Mouse (Mus musculus) liver, embryonic 11.5 days (tissue): Measurements from ENCODE around the gene Syap1. TPM values are rescaled to one million over a fixed set of nuclear protein-coding genes. Genes with fewer than 3 reads are reported as not detected.

ENCODE experiments used
- ATAC-seq: fragments of 200-750 bp; cut with Nextera tagmentation; replicated peaks from 2 replicates; pipeline ENCODE4 v1.8.0; 2017; ENCODE audit warnings: moderate number of reproducible peaks, mild to moderate bottlenecking, moderate TSS enrichment, moderate library complexity; ENCODE audit not compliant: low FRiP score
- DNase-seq: peaks from one replicate; pipeline ENCODE4 v3.0.0-alpha.2; 2017; ENCODE audit warnings: low spot score
- H3K27ac ChIP-seq: fragments of 300-500 bp; sonication (generic); 2 replicates; pipeline ENCODE4 v1.5.1; 2014; ENCODE audit warnings: mild to moderate bottlenecking, low read depth, low read length, control low read depth
- H3K27me3 ChIP-seq: fragments of 300-500 bp; sonication (generic); replicated peaks from 2 replicates; pipeline ENCODE4 v1.6.1; 2014; ENCODE audit warnings: low read length, mixed read lengths; ENCODE audit not compliant: control insufficient read depth, insufficient read depth
- H3K36me3 ChIP-seq: fragments of 300-500 bp; sonication (generic); 2 replicates; pipeline ENCODE4 v1.6.1; 2014; ENCODE audit warnings: mild to moderate bottlenecking, low read length, moderate library complexity, mixed read lengths; ENCODE audit not compliant: control insufficient read depth, insufficient read depth
- H3K4me1 ChIP-seq: fragments of 300-500 bp; sonication (generic); replicated peaks from 2 replicates; pipeline ENCODE4 v1.6.1; 2014; ENCODE audit warnings: low read length, mixed read lengths; ENCODE audit not compliant: control insufficient read depth, insufficient read depth
- H3K4me2 ChIP-seq: fragments of 300-500 bp; sonication (generic); 2 replicates; pipeline ENCODE4 v1.6.1; 2014; ENCODE audit warnings: mild to moderate bottlenecking, control low read depth, moderate library complexity
- H3K4me3 ChIP-seq: fragments of 300-500 bp; sonication (generic); 2 replicates; pipeline ENCODE4 v1.5.1; 2014; ENCODE audit warnings: low read depth, low read length, control low read depth
- H3K9ac ChIP-seq: fragments of 300-500 bp; sonication (generic); 2 replicates; pipeline ENCODE4 v1.6.1; 2014; ENCODE audit warnings: low read depth, low read length, control low read depth
- H3K9me3 ChIP-seq: fragments of 300-500 bp; sonication (generic); 2 replicates; pipeline ENCODE4 v1.6.1; 2016; ENCODE audit warnings: low read length, inconsistent platforms, mixed read lengths; ENCODE audit not compliant: control insufficient read depth
- WGBS: fragments of 180-500 bp; shearing (Covaris S2); extraction: QIAGEN DNeasy Blood & Tissue Kit; methylation state at CpG from one replicate; pipeline ENCODE4 v1.1.7; 2014; 5-methylcytosine and 5-hydroxymethylcytosine counted together
- microRNA counts: library from miRNA; unstranded; fragments of <30 nt; microRNA quantifications from one replicate; lab custom pipeline; 2015
- microRNA-seq: library from miRNA; unstranded; fragments of <30 nt; microRNA quantifications from one replicate; pipeline ENCODE4, GENCODE M21; 2017; ENCODE audit warnings: borderline number of aligned reads
- polyA plus RNA-seq: library from polyadenylated mRNA; unstranded; fragments of >200 nt; fragmentation: Nextera tagmentation; extraction: Ambion mirVana; gene quantifications from 2 replicates; pipeline ENCODE4 v1.2.1, GENCODE M21; 2014

The Syap1 gene
- polyA plus RNA-seq, 1 experiment from 2014 or later, result 27.0 TPM

DNA sequence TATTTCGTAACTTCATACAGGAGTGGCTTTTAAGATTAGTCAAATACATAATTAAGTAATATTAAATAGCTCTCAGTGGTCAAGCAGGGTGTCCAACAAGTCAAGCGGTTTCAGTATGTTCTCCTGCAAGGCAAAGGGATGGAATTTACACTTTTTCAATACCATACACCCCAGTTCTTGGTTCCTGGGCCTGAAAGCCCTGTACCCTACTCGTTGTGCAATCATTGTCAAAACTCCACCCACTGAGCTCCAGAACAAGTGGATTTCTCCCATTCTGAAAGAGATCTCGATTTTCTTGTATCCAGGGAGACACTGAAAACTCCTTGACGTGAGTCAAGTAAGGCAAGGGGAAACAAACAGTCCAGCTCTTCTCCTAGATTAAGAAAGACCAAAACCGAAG lies 60.2 kb downstream of the Syap1 start:
- no peak for ATAC-seq
- peak overlapping the region; percentile 79 for H3K4me2 ChIP-seq
- DNase-seq, result no peak
- peak overlapping the region; percentile 48; the same call in 1 of the 2 replicates for H3K27ac ChIP-seq
- no peaks in the 10 kb centered on the region for H3K4me1 ChIP-seq
- H3K36me3 ChIP-seq, result no peaks in the 10 kb centered on the region
- WGBS, result 43% methylated on average over 6 of the region's 6 CpGs
- peak overlapping the region; percentile 67 for H3K4me3 ChIP-seq
- H3K27me3 ChIP-seq, result peaks cover 4% of the 10 kb centered on the region; the same call in 1 of the 2 replicates
- H3K9me3 ChIP-seq, result no peaks in the 10 kb centered on the region
- peak overlapping the region; percentile 67; the same call in 1 of the 2 replicates for H3K9ac ChIP-seq

MicroRNAs within 50 kb of the gene (microRNA counts, 519-probe panel; counts per million panel counts)
- not detected for microRNA mmu-miR-3473 (lab: Ali Mortazavi, UCI)

Small RNA genes within 50 kb of the gene (microRNA-seq; reads per million reads assigned to microRNA genes)
- not detected for gene Mir3473a

Other genes starting within 250 kb of the Syap1 start
- gene Reps2, start 244.8 kb downstream of the Syap1 start, polyA plus RNA-seq, result 1.9 and 2.6 TPM in 2 replicates
- gene Rbbp7, start 128.0 kb downstream of the Syap1 start, polyA plus RNA-seq, result 410 and 453 TPM in 2 replicates
- gene Txlng, start 59.0 kb downstream of the Syap1 start, polyA plus RNA-seq, result 21.3 and 21.9 TPM in 2 replicates
- gene Ctps2, start 12.8 kb upstream of the Syap1 start, polyA plus RNA-seq, result 73.4 and 92.3 TPM in 2 replicates
- 1.6 and 2.0 TPM in 2 replicates for gene S100g, start 76.2 kb upstream of the Syap1 start, polyA plus RNA-seq